Mouse (Mus musculus) urinary bladder, adult 2 months (tissue): Measurements from ENCODE around the gene Pou4f2. TPM values are rescaled to one million over a fixed set of nuclear protein-coding genes. Genes with fewer than 3 reads are reported as not detected.

Experiments
- DNase-seq: peaks from one replicate; pipeline ENCODE4 v3.0.0; 2022; ENCODE audit warnings: low spot score
- polyA plus RNA-seq: library from polyadenylated mRNA; depleted of rRNA; stranded (reverse); fragments of >200 nt; gene quantifications from 2 replicates; pipeline ENCODE4 v1.2.3, GENCODE M21; 2012; rRNA removed

Gene Pou4f2
- polyA plus RNA-seq, 1 experiment, result not detected

- DNase-seq, result no peak
Measured at GRCm38 (mm10) chr8:78419272-78419671, 17.2 kb downstream of the Pou4f2 start.

DNA sequence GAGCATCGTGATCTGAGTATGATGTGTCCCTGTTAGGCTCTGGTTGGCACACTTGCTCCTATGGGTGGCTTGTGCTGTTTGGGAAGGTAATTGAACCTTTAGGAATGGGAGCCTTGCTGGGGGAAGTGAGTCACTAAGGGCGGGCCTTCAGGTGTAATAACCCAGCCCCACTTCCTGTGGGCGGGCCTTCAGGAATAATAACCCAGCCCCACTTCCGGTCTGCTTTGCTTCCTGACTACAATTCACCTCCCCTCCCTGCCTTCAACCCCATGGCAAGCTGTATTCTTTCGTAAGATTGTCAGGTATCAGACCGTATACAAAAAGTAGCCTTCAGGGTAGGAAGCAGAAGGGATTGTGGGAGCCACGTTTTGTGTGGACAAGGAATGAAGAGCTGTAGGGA, 45.7 kb downstream of the Pou4f2 start:
- no peak for DNase-seq

Other genes with a start within 250 kb of the Pou4f2 start
- gene Ttc29, start 223.3 kb downstream of the Pou4f2 start, polyA plus RNA-seq, result not detected in 2 replicates
- 50.5 and 58.4 TPM in 2 replicates for gene Rbmxl1, start 72.3 kb upstream of the Pou4f2 start, polyA plus RNA-seq
- 10.5 and 11.5 TPM in 2 replicates for gene Slc10a7, start 72.7 kb upstream of the Pou4f2 start, polyA plus RNA-seq